Mouse (Mus musculus) limb, embryonic 11.5 days (tissue): ENCODE data around the gene Ces3a. TPM values are rescaled to one million over a fixed set of nuclear protein-coding genes. Genes with fewer than 3 reads are reported as not detected.
"Not testable (repeated sequence)": the region's sequence is repeated elsewhere in the genome, so short reads cannot be mapped to it uniquely, and the experiment has no call there.

Source experiments
- ATAC-seq: fragments of 200-750 bp; cut with Nextera tagmentation; 2 replicates; pipeline ENCODE4 v1.8.0; 2017; ENCODE audit warnings: low read depth; ENCODE audit not compliant: insufficient number of reproducible peaks, low FRiP score, low TSS enrichment
- DNase-seq: peaks from one replicate; pipeline ENCODE4 v3.0.0-alpha.2; 2015; ENCODE audit warnings: low spot score
- H3K27ac ChIP-seq: fragments of 300-500 bp; sonication (generic); replicated peaks from 2 replicates; pipeline ENCODE4 v1.5.1; 2014; ENCODE audit warnings: low read depth, mild to moderate bottlenecking, low read length
- H3K27me3 ChIP-seq: fragments of 300-500 bp; sonication (generic); 2 replicates; pipeline ENCODE4 v1.6.1; 2014; ENCODE audit warnings: mild to moderate bottlenecking, low read length, mixed read lengths; ENCODE audit not compliant: control insufficient read depth, insufficient read depth
- H3K36me3 ChIP-seq: fragments of 300-500 bp; sonication (generic); 2 replicates; pipeline ENCODE4 v1.6.1; 2014; ENCODE audit warnings: mild to moderate bottlenecking, low read length, moderate library complexity, mixed read lengths; ENCODE audit not compliant: control insufficient read depth, insufficient read depth
- H3K4me1 ChIP-seq: fragments of 300-500 bp; sonication (generic); 2 replicates; pipeline ENCODE4 v1.6.1; 2014; ENCODE audit warnings: low read length, mixed read lengths; ENCODE audit not compliant: control insufficient read depth, insufficient read depth
- H3K4me2 ChIP-seq: fragments of 300-500 bp; sonication (generic); 2 replicates; pipeline ENCODE4 v1.6.1; 2014; ENCODE audit warnings: low read depth, mild to moderate bottlenecking, moderate library complexity; ENCODE audit not compliant: severe bottlenecking
- H3K4me3 ChIP-seq: fragments of 300-500 bp; sonication (generic); 2 replicates; pipeline ENCODE4 v1.5.1; 2014; ENCODE audit warnings: low read depth, low read length
- H3K9ac ChIP-seq: fragments of 300-500 bp; sonication (generic); 2 replicates; pipeline ENCODE4 v1.6.1; 2014; ENCODE audit warnings: mild to moderate bottlenecking, low read length
- H3K9me3 ChIP-seq: fragments of 300-500 bp; sonication (generic); 2 replicates; pipeline ENCODE4 v1.6.1; 2016; ENCODE audit warnings: low read length; ENCODE audit not compliant: control insufficient read depth
- WGBS: fragments of 180-500 bp; shearing (Covaris S2); extraction: QIAGEN DNeasy Blood & Tissue Kit; methylation state at CpG from one replicate; pipeline ENCODE4 v1.1.7; 2014; 5-methylcytosine and 5-hydroxymethylcytosine counted together
- polyA plus RNA-seq: library from polyadenylated mRNA; unstranded; fragments of >200 nt; fragmentation: Nextera tagmentation; extraction: Ambion mirVana; gene quantifications from 2 replicates; pipeline ENCODE4 v1.2.1, GENCODE M21; 2014

Gene Ces3a
- polyA plus RNA-seq, 1 experiment from 2014 or later, result not detected

DNA sequence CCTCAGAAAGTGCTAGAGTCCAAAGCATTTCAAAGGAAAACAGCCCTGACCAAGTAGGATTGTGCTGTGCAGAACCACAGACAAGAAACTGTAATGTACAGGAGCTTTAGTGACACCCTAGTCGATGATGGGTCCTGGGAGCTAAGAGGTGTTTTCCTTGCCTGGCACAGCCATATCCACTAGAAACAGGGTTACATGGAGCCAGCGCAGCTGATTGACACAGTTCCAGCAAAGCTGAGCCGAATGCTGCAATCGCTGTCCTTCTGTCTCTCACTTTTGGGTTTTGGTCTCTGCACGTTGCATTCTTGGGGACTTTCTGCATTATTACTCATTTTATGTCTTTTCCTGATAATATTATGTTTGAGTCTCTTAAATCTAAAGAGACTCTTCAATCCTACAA, 30.2 kb downstream of the Ces3a start:
- no peak overlapping the region for H3K9ac ChIP-seq
- DNase-seq (no peak), ATAC-seq (no peak)
- H3K27ac ChIP-seq, result no peak overlapping the region
- no peaks in the 10 kb centered on the region for H3K36me3 ChIP-seq
- H3K27me3 ChIP-seq, result no peaks in the 10 kb centered on the region
- 91% methylated on average over 5 of the region's 5 CpGs for WGBS
- H3K4me1 ChIP-seq, result no peaks in the 10 kb centered on the region
- H3K4me2 ChIP-seq, result no peak overlapping the region
- no peak overlapping the region for H3K4me3 ChIP-seq
- H3K9me3 ChIP-seq, result no peaks in the 10 kb centered on the region

DNA sequence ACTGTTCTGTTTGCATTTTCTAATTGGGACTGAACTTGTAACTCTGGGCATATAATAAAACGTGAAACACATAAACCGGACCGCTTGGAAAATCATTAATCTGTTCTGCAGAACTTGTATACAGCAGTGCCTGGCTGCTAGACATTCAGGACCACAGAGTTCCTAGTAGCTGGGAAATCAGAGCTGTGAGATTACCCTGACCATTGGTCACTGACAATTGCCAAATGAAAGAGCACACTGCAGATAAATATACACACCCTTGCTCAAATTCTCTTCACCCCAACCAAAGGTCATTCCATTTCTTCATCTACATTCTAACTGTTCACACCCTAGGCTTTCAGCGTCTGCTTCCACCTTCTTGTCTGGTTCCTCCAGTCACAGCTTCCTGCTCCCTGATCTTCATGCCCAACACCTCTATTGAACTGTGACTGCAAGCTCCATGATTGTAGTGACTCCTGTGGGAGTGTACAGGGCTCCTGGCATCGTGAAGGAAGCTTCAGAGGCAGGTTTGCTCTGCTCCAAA, 32.5 kb downstream of the Ces3a start:
- no peak overlapping the region for H3K27ac ChIP-seq
- H3K4me1 ChIP-seq, result no peaks in the 10 kb centered on the region
- ATAC-seq (no peak), DNase-seq (no peak)
- WGBS, result 74% methylated on average over 5 of the region's 5 CpGs
- no peak overlapping the region for H3K9ac ChIP-seq
- no peaks in the 10 kb centered on the region for H3K9me3 ChIP-seq
- H3K27me3 ChIP-seq, result no peaks in the 10 kb centered on the region
- no peaks in the 10 kb centered on the region for H3K36me3 ChIP-seq
- no peak overlapping the region for H3K4me3 ChIP-seq
- no peak overlapping the region for H3K4me2 ChIP-seq

DNA sequence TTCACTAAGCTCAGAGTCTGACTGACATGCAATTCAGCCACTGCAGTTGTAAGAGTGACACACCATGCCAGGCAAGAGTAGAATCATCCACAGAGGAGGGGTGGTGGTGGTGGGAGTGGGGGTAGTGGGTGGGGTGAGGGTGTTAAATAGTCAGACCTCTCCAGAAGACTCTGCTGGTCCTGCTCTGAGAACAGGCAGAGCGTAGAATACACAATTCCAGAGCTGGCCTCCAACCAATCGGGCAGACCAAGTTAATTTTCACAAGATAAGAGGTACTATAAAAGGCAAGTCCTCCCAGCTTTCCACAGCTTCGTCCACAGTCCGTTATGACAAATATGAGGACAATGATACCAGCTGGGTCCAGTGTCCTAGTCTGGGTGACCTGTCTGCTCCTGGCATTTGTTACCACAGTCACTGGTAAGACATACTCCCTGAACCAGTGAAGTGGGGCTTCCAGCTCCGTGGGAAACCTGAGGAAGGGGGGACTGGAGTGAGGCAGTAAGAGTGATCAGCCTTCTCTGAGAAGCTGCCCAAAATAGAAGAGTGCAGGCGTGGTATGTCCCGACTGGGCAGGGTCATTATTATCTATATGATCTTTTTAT, 35.1 kb downstream of the Ces3a start, which contains the start of gene Ces3b:
TSS of gene Ces3b (plus strand) at position 305 of the 602 bp plus-strand sequence.
- no peak for ATAC-seq
- Histone ChIP-seq H3K27ac (no peak within 1 kb of the TSS), H3K27me3 (no peaks in the 10 kb centered on the region), H3K36me3 (no peaks in the 10 kb centered on the region), H3K9ac (no peak within 1 kb of the TSS), H3K4me1 (no peaks in the 10 kb centered on the region), H3K9me3 (no peaks in the 10 kb centered on the region), H3K4me2 (no peak within 1 kb of the TSS), H3K4me3 (no peak within 1 kb of the TSS)
- WGBS, result 73% methylated on average over 7 of the region's 7 CpGs
- DNase-seq, result no peak

DNA sequence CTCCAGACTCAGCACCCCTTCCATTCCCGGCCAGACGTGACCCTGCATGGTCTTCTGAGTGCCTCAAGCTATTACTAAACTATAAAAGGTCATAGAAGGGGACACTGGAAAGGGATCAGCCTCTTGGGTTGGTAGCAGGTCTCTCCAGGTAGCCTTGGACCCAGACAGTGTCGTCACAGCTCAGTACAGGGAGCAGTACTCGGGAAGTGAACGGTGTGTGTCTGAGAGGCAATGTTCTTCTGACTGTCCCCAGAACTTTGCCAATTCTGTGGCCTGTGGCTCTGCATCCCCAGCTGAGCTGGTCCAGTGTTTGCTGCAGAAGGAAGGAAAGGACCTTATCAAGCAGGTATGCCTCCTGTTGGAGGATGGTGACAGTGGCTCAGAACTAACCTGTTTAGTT, 39.8 kb downstream of the Ces3a start:
- H3K4me3 ChIP-seq, H3K4me1 ChIP-seq, ATAC-seq, H3K9me3 ChIP-seq, DNase-seq, H3K27me3 ChIP-seq, H3K36me3 ChIP-seq, H3K27ac ChIP-seq, H3K4me2 ChIP-seq, H3K9ac ChIP-seq: not testable (repeated sequence)
- 84% methylated on average over 4 of the region's 5 CpGs for whole genome bisulfite sequencing

DNA sequence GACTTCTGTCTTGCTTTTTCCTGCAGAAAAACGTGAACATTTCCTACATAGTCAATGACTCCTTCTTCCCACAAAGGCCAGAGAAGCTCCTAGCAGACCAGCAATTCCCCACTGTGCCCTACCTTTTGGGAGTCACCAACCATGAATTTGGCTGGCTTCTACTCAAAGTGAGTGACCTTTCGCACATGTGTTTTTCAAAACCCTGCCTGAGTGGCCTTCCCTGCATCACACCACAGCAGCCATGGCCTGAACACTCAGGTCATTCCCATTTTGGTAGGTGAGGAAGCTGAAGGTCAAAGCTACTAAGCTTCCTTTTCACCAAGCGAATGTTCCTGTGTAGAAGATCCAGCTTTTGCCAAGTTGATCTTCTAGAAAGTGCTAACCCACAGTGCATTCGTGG, 40.2 kb downstream of the Ces3a start:
- Histone ChIP-seq H3K9me3 (no peaks in the 10 kb centered on the region), H3K27me3 (no peaks in the 10 kb centered on the region), H3K4me3 (no peak overlapping the region), H3K4me2 (no peak overlapping the region), H3K36me3 (no peaks in the 10 kb centered on the region), H3K4me1 (no peaks in the 10 kb centered on the region), H3K9ac (no peak overlapping the region), H3K27ac (no peak overlapping the region)
- 69% methylated on average over 4 of the region's 4 CpGs for WGBS
- ATAC-seq (no peak), DNase-seq (no peak)

DNA sequence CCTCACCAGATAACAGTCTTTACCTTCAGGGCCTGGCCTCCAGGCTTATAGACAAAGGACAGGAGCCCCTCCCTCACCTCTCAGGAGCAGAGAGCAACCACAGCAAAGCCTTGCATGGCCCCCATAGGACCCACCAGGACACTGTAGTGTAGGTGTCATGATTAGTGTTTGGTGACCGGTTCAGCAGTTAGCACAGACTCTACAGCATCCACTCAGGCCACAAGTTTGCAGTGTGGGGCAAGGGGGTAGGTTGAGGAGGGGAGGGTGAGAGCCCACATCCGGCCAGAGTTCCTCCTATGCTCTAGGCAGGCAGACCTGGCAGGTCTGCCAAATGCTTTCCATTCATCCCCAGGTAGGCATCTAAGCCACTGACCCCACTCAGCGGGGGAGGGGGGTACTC, 45.6 kb downstream of the Ces3a start:
- H3K4me1 ChIP-seq, result no peaks in the 10 kb centered on the region
- H3K27me3 ChIP-seq, result no peaks in the 10 kb centered on the region
- no peak overlapping the region for H3K4me2 ChIP-seq
- no peaks in the 10 kb centered on the region for H3K9me3 ChIP-seq
- DNase-seq, result no peak
- no peak overlapping the region for H3K4me3 ChIP-seq
- no peak for ATAC-seq
- no peak overlapping the region for H3K27ac ChIP-seq
- WGBS, result 81% methylated on average over 3 of the region's 3 CpGs
- H3K9ac ChIP-seq, result no peak overlapping the region
- H3K36me3 ChIP-seq, result no peaks in the 10 kb centered on the region

DNA sequence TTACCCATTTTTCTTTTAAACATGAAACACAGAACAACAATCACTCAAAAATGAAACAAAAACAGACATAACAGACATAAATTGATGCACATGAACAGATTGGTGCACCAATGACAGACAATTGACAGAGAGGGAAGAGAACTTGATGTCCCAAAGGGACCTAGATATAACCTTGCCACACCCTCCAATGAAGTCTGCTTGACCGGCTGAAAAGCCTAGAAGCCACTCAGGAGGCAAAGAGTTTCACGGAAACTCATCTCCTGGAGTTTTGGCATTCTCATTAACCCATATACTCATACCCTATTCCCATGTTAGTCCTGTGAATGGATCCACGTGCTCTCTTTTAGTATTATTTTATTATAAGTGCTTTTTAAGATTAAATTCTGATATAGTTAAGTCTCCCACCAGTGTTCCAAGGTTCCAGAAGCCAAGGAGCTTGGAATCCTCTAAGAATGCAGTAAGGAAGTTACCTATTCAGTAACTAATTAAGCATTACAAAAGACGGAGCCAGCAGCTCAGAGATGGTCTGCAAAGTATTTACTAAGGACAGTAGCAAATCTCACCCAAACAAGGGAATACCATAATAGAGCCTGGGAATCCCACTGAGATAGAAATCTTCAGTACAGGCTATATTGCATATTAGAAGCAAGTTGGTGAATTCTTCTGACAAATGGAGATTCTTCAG, 53.8 kb downstream of the Ces3a start:
- not testable (repeated sequence) for H3K4me3 ChIP-seq, H3K27me3 ChIP-seq, H3K4me2 ChIP-seq, H3K27ac ChIP-seq, H3K36me3 ChIP-seq, H3K9me3 ChIP-seq, H3K4me1 ChIP-seq, ATAC-seq, DNase-seq, H3K9ac ChIP-seq
- 76% methylated on average over 4 of the region's 4 CpGs for WGBS

DNA sequence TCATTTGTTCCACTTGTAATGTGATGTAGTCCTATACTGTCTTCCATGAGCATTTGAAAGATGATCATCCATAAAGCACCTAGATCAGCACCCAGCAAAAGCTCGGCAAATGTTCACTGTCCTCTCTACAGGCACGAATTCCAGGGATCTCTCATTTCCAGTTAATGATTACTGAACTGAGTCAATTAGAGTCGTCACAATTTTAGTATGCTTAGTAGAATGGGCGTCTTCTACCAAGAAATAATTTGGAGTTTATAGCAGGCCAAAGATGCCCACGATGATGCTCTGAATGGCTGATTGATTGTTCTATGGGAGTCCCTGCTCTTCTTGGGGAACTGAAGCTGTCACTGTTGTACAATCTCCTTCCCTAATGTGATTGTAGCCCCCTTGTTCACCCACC, 55.3 kb downstream of the Ces3a start:
- not testable (repeated sequence) for DNase-seq, H3K9ac ChIP-seq, H3K36me3 ChIP-seq, H3K4me1 ChIP-seq, H3K4me2 ChIP-seq, ATAC-seq, H3K27ac ChIP-seq, H3K27me3 ChIP-seq, H3K4me3 ChIP-seq, H3K9me3 ChIP-seq
- 84% methylated on average over 5 of the region's 5 CpGs for WGBS
